1 mouse cellular context compared by ENCODE assay signal in the genomic region with DNA sequence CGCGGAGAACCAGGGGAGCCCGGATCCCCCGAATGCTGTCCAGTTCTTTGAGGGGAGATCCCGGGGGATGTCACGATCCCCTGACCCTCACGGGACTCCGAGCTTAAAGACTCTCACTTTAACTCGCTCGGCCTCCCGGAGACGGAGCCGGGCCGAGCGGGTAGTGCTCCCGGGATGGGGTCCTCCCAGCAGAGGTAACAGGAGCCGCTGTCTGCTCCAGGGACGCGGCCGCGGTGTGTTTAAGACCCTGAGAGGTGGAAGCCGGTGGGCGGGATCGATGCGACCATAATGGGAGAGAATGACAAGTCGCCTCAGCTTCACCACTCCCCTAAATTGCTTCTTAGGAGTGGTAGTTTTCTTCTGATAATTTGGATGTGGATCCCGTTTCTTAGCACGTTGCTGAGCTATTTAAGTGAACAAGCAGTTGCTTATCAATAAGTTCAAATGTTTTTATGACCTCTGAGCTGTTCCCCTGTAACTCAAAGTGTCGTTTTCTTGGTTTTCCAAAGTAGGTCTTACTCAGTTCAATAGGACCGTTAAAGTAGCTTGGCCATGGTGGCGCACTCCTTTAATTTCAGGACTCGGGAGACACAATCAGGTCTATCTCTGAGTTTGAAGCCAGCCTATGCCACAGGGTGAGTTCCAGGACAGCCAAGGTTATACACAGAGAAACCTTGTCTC.
A peak's percentile ranks its signal among the peaks of the same experiment; 100 is the strongest.
TF ChIP-seq lines count a peak whose summit lies in the region.

No protein-coding gene starts in this region.

TF ChIP-seq in MEL, 35 proteins besides CTCF, POLR2A, EP300 and RAD21:
- peak; percentile 71; the same call in 1 of the 2 replicates for TF ChIP-seq CHD1 (IDR thresholded peaks at IDR 0.05; ENCODE audit: low read depth, low read length)
- 0 out of 2 replicates have a peak, but pooled peaks have one; percentile 8 for TF ChIP-seq ZC3H11A (IDR thresholded peaks at IDR 0.05; ENCODE audit: low read depth, low read length)
- TF ChIP-seq TBP (IDR thresholded peaks at IDR 0.05; ENCODE audit: low read depth, low read length): peak; percentile 83
- peak; percentile 38; the same call in 1 of the 2 replicates for TF ChIP-seq MAX (IDR thresholded peaks at IDR 0.05; ENCODE audit: low read length)
- TF ChIP-seq MYC (IDR thresholded peaks at IDR 0.05; ENCODE audit: low read depth, low read length): 0 out of 2 replicates have a peak, but pooled peaks have one; percentile 64
TF ChIP-seq in MEL: peak in this region for 5; not testable (repeated sequence) for 30.
